Mouse (Mus musculus): ENCODE results near the gene Ylpm1. TPM values are rescaled to one million over a fixed set of nuclear protein-coding genes. Genes with fewer than 3 reads are reported as not detected.

Gene Ylpm1
- polyA plus RNA-seq, 1 experiment from 2014 or later = 9.2 TPM

DNA sequence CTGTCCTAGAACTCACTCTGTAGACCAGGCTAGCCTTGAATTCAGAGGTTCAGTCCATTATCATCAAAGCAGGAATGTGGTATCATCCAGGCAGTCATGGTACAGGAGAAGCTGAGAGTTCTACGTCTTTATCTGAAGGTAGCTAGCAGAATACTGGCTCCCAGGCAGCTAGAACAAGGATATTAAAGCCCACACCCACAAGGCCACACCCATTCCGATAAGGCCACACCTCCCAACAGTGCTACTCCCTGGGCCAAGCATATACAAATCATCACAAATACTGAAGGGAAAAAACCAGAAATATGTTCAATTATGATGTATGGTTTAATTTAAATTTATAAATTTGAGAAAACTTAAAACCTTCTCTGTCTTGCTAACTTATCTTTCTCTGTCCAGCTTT, 16.1 kb downstream of the Ylpm1 start:
- Histone ChIP-seq H3K4me2 (replicated peaks; ENCODE audit: low read depth) (no peak overlapping the region), H3K4me3 (ENCODE audit: low read depth, low read length) (no peak overlapping the region), H3K36me3 (ENCODE audit: control insufficient read depth, insufficient read depth, low read length) (peaks cover 16% of the 10 kb centered on the region), H3K9ac (ENCODE audit: low read length) (no peak overlapping the region), H3K9me3 (ENCODE audit: control insufficient read depth, low read length) (no peaks in the 10 kb centered on the region), H3K27ac (replicated peaks) (no peak overlapping the region), H3K4me1 (replicated peaks; ENCODE audit: control insufficient read depth, insufficient read depth) (no peaks in the 10 kb centered on the region), H3K27me3 (ENCODE audit: control insufficient read depth, insufficient read depth, low read length) (no peaks in the 10 kb centered on the region)
- ATAC-seq (ENCODE audit: low FRiP score, low TSS enrichment) = no peak
- WGBS = 82% methylated on average over 2 of the region's 2 CpGs
- no peak for DNase-seq (ENCODE audit: low spot score)
- TF ChIP-seq EP300 (optimal IDR thresholded peaks at IDR 0.05) (no peak), CTCF (IDR thresholded peaks at IDR 0.05; ENCODE audit: low read depth) (no peak)

DNA sequence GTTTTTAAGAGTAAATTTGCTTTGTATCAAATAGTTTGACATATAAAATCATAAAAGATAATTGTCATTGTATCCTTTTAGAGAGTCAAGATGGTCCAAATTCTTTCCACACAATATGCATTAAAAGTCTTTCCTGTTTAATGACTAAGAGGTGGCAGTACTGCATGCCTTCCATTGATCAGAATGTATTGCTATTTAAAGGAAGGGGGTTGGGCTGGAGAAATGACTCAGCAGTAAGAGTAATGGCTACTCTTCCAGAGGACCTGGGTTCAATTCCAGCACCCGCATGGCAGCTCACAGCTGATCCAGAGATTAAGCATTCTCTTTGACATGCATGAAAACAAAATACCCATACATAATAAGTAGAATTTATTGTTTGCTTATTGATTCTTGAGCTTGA, 25.9 kb downstream of the Ylpm1 start:
- no peaks in the 10 kb centered on the region for H3K27me3 ChIP-seq (ENCODE audit: control insufficient read depth, insufficient read depth, low read length)
- DNase-seq (ENCODE audit: low spot score) (no peak), ATAC-seq (ENCODE audit: low FRiP score, low TSS enrichment) (no peak)
- no peak for TF ChIP-seq CTCF (IDR thresholded peaks at IDR 0.05; ENCODE audit: low read depth)
- no peak for TF ChIP-seq EP300 (optimal IDR thresholded peaks at IDR 0.05)
- H3K4me2 ChIP-seq (replicated peaks; ENCODE audit: low read depth) = no peak overlapping the region
- H3K9ac ChIP-seq (ENCODE audit: low read length) = no peak overlapping the region
- no peaks in the 10 kb centered on the region for H3K36me3 ChIP-seq (ENCODE audit: control insufficient read depth, insufficient read depth, low read length)
- WGBS = 97% methylated on average over 1 of the region's 1 CpGs
- H3K4me3 ChIP-seq (ENCODE audit: low read depth, low read length) = no peak overlapping the region
- no peak overlapping the region for H3K27ac ChIP-seq (replicated peaks)
- H3K9me3 ChIP-seq (ENCODE audit: control insufficient read depth, low read length) = no peaks in the 10 kb centered on the region
- H3K4me1 ChIP-seq (replicated peaks; ENCODE audit: control insufficient read depth, insufficient read depth) = no peaks in the 10 kb centered on the region

DNA sequence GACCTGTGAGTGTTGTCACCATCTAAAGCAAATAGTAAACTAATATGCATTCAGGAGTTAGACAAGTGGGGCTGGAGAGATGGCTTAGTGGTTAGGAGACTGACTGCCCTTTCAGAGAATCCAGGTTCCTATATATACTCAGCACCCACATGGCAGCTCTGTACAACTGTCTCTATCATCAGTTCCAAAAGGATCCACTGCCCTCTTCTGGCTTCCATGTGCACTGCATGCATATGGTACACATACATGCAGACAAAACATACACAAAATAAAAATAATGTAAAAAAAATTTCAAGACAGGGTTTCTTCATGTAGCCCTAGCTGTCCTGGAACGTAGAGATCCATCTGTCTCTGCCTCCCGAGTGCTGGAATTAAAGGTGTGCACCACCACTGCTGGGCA, 36.6 kb downstream of the Ylpm1 start:
- peak; percentile 70 for TF ChIP-seq CTCF (IDR thresholded peaks at IDR 0.05; ENCODE audit: low read depth)
- no peak for TF ChIP-seq EP300 (optimal IDR thresholded peaks at IDR 0.05)
- ATAC-seq (ENCODE audit: low FRiP score, low TSS enrichment) (no peak), DNase-seq (ENCODE audit: low spot score) (peak; percentile 35)
- Histone ChIP-seq H3K9ac (ENCODE audit: low read length) (no peak overlapping the region), H3K27me3 (ENCODE audit: control insufficient read depth, insufficient read depth, low read length) (no peaks in the 10 kb centered on the region), H3K4me1 (replicated peaks; ENCODE audit: control insufficient read depth, insufficient read depth) (no peaks in the 10 kb centered on the region), H3K4me2 (replicated peaks; ENCODE audit: low read depth) (no peak overlapping the region), H3K36me3 (ENCODE audit: control insufficient read depth, insufficient read depth, low read length) (peaks cover 5% of the 10 kb centered on the region), H3K9me3 (ENCODE audit: control insufficient read depth, low read length) (no peaks in the 10 kb centered on the region), H3K4me3 (ENCODE audit: low read depth, low read length) (no peak overlapping the region), H3K27ac (replicated peaks) (no peak overlapping the region)
- WGBS = 95% methylated on average over 2 of the region's 2 CpGs

DNA sequence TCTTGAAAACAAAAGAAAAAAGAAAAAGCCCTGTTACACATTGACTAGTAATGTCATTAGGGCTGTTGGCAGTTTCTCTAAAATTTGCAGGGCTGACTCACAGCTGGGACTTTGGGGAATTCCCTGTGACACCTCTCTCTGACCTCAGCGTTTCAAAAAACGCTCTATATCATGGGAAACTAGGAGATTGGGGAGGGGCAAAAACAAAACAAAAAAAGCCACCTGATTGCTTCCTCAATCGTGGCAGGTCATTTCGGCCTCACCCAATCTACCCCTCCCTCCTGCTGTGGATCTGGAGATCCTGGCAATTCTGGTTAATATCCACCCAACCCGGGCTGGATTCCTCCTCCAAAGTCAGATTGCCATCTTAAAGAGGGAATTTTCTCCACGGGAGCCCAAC, 55.1 kb downstream of the Ylpm1 start:
- TF ChIP-seq EP300 (optimal IDR thresholded peaks at IDR 0.05) = no peak
- H3K27ac ChIP-seq (replicated peaks) = no peak overlapping the region
- H3K4me3 ChIP-seq (ENCODE audit: low read depth, low read length) = no peak overlapping the region
- no peak overlapping the region for H3K9ac ChIP-seq (ENCODE audit: low read length)
- no peaks in the 10 kb centered on the region for H3K27me3 ChIP-seq (ENCODE audit: control insufficient read depth, insufficient read depth, low read length)
- no peaks in the 10 kb centered on the region for H3K4me1 ChIP-seq (replicated peaks; ENCODE audit: control insufficient read depth, insufficient read depth)
- WGBS = 45% methylated on average over 6 of the region's 6 CpGs
- H3K36me3 ChIP-seq (ENCODE audit: control insufficient read depth, insufficient read depth, low read length) = peaks cover 8% of the 10 kb centered on the region; the same call in 1 of the 2 replicates
- no peak overlapping the region for H3K4me2 ChIP-seq (replicated peaks; ENCODE audit: low read depth)
- no peaks in the 10 kb centered on the region for H3K9me3 ChIP-seq (ENCODE audit: control insufficient read depth, low read length)
- no peak for ATAC-seq (ENCODE audit: low FRiP score, low TSS enrichment)
- DNase-seq (ENCODE audit: low spot score) = no peak

DNA sequence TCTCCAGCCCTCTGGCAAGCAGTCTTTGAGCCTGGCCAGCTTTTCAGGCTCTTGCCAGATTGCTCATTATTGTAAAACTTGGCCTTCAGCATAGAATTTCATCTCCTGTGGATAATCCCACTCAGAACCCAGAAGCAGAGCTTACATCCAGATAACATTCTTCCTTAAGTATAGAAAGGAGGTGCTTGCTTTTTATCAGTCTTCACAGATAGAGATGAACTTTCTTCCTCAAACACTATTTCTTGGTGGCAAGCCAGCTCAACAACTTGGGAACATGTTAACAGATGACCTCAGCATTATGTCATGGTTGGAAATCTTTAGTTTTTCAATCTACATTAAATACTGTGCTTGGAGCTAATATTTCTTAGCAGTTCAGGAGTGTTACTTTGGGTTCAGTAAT, 74.9 kb downstream of the Ylpm1 start:
- ATAC-seq (ENCODE audit: low FRiP score, low TSS enrichment) = no peak
- H3K36me3 ChIP-seq (ENCODE audit: control insufficient read depth, insufficient read depth, low read length) = peaks cover 6% of the 10 kb centered on the region; the same call in 1 of the 2 replicates

DNA sequence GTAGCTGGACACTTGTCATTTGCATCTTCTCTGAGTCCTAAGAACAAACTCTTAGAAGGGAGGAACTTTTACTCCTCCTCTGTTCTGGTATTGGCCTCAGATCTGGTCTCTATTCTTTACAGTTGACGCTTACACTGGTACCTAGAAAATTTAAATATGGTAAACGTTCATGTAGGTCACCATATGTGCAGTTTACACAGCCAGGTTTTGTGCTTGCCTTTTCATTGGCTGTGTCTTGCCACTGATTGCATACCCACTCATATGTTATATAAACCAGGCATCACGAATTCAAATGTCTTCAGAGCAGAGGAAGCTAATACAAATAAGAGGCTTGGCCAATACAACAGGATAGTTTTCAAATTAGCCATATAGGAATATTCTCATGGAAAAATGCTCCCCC, 81.0 kb downstream of the Ylpm1 start:
- Histone ChIP-seq H3K36me3 (ENCODE audit: control insufficient read depth, insufficient read depth, low read length) (peaks cover 2% of the 10 kb centered on the region; the same call in 1 of the 2 replicates), H3K4me3 (ENCODE audit: low read depth, low read length) (no peak overlapping the region), H3K9me3 (ENCODE audit: control insufficient read depth, low read length) (no peaks in the 10 kb centered on the region), H3K27ac (replicated peaks) (no peak overlapping the region), H3K4me2 (replicated peaks; ENCODE audit: low read depth) (no peak overlapping the region), H3K27me3 (ENCODE audit: control insufficient read depth, insufficient read depth, low read length) (no peaks in the 10 kb centered on the region), H3K4me1 (replicated peaks; ENCODE audit: control insufficient read depth, insufficient read depth) (no peaks in the 10 kb centered on the region), H3K9ac (ENCODE audit: low read length) (no peak overlapping the region)
- 86% methylated on average over 3 of the region's 3 CpGs for WGBS
- TF ChIP-seq CTCF (IDR thresholded peaks at IDR 0.05; ENCODE audit: low read depth) (no peak), EP300 (optimal IDR thresholded peaks at IDR 0.05) (no peak)
- DNase-seq (ENCODE audit: low spot score) (no peak), ATAC-seq (ENCODE audit: low FRiP score, low TSS enrichment) (no peak)

More for the DNA sequence above, 74.9 kb downstream of the Ylpm1 start:
- no peak for DNase-seq (ENCODE audit: low spot score)
- no peaks in the 10 kb centered on the region for H3K4me1 ChIP-seq (replicated peaks; ENCODE audit: control insufficient read depth, insufficient read depth)
- H3K4me3 ChIP-seq (ENCODE audit: low read depth, low read length) = no peak overlapping the region
- no peaks in the 10 kb centered on the region for H3K9me3 ChIP-seq (ENCODE audit: control insufficient read depth, low read length)
- H3K4me2 ChIP-seq (replicated peaks; ENCODE audit: low read depth) = no peak overlapping the region
- H3K9ac ChIP-seq (ENCODE audit: low read length) = no peak overlapping the region
- no peaks in the 10 kb centered on the region for H3K27me3 ChIP-seq (ENCODE audit: control insufficient read depth, insufficient read depth, low read length)
- TF ChIP-seq EP300 (optimal IDR thresholded peaks at IDR 0.05) (no peak), CTCF (IDR thresholded peaks at IDR 0.05; ENCODE audit: low read depth) (no peak)
- H3K27ac ChIP-seq (replicated peaks) = no peak overlapping the region

Data from stomach, postnatal 0 days (tissue).